Mouse (Mus musculus): ENCODE data around the gene Arhgef12.

GRCm38 (mm10) chr9:42943781-42944535 lies 163.1 kb downstream of the Arhgef12 start, which contains the start of gene Grik4:
- TF ChIP-seq CTCF (IDR thresholded peaks at IDR 0.05; ENCODE audit: low read depth, low read length), result no peak
- no peak for TF ChIP-seq GATA1 (IDR thresholded peaks at IDR 0.05; ENCODE audit: borderline replicate concordance, low read length)
- no peak for TF ChIP-seq POLR2AphosphoS5 (IDR thresholded peaks at IDR 0.05; ENCODE audit: insufficient replicate concordance, low read depth, low read length)

Measured in G1E (cell line).